Mouse (Mus musculus) kidney, adult 18-20 months (tissue): ENCODE measurements at regions not wholly inside any gene's neighbourhood (a gene's known extent, or its start where the extent isn't known, plus 50 kb on each side); places are given as distances from the start of the nearest gene placed in this dataset.
A peak's percentile ranks its signal among the peaks of the same experiment; 100 is the strongest.

Experiments
- DNase-seq: peaks from one replicate; pipeline ENCODE4 v3.0.0; 2021

DNA sequence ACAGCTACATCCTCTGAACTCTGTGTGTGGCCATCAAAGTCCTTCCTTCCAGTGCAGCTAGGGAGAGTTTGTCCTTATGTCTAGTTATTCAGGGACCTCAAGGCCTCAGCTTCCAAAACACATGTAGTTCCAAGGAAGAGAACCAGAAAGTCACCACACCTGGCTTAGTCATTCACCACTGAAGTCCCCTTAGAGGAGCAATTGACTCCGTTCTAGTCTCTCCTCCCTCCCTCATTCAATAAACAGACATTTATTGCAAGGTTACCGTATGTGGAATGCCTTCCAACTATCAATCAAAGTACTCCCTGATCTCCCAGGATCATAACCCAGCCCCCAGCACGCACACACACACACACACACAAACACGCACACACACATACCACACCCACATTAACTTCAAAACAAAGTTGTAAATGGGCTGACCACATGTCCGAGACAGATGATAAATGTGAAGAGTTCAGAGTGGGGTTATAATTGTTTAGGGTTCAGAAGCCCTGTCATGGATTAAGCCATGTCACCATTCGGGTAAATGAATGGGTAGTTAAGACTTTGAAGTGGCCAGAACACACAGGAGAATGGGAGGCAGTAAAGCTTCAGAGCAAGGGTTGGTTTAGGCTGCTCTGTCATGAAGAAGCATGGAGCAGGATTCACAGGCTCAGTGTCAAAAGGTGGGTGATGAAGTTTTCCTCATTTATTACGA is 141.4 kb downstream of the Irs2 start:
- DNase-seq: no peak

DNA sequence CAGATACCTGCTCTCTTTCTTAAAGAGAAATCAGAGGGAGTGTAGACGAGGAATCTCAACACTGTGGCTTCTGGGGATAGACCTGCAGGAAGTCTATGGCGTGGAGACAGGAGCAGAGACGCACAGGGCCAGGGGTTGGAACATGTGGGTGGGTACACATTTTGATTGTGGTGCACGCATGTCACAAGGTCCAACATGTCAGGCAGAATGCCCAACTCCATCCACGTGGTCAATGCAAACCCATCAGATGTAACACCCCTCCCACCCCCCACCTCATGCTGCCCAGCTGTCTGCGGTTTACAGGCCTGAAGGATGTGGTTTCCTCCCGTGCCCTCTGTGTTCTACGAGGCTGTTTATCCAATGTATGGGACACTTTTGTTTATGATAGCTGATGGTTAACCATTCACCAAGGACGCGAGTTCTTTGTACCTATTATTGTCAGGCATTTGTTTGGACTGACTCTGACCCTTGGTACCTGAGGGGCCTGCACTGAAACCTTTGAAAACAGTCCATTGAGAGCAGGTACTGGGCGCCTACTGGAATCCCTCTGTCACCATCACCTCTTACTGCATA is 142.2 kb downstream of the Irs2 start:
- peak; percentile 42 for DNase-seq

DNA sequence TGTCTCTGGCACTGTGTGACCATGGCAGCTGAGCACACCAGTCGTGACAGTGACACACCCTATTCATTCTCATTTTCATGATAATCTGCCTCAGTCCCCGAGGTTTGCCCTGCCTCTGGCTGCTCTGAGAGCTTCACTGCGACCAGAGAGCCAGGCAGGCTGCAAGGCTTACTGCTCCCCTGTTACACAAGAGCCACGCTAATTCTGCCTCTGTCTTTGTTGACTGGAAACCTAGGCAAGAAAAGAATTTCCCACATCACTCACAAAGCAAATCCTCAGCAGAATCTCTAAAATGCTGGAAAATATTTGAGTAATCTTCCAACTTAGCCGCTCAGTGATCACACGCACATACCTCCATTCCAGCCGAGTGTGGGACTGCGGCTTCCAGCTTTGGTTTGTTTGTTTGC is 142.8 kb downstream of the Irs2 start:
- peak; percentile 24 for DNase-seq

DNA sequence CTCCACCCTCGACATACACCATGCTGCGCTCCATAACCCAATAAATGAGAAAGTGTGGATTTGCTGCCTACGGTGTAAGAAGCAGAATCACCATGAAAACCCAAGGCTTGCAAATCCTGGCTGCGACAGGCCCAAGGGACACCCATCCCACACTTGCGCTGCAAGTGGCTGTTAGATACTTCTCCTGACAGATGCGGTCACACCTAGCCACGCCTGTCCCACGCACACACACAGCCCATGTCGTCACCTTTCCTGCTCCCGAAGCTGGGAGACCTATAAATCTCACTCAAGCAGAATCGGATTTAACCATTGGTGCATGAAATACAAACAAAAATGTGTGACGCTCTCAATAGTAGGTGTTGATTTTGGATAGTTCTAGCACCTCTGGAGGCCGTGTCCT is 145.8 kb downstream of the Irs2 start:
- no peak for DNase-seq

DNA sequence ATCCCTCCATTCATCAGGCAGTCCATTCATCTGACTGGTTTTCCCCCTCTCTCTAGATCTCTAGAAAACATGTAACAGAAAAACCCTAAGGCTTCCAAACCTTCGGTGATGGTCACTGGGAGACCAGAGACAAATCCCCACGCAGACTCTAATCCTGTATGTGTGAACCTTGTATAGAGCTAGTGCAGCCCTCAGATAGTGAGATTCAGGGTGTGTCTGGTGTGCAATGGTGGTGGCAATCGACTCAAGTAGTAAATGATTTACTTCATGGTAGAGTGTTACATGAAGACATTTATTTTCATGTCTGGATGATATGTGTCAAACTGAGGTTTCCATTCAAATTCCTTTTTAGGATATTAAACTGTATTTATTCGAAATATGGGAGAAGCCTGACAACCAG is 147.4 kb downstream of the Irs2 start:
- no peak for DNase-seq

DNA sequence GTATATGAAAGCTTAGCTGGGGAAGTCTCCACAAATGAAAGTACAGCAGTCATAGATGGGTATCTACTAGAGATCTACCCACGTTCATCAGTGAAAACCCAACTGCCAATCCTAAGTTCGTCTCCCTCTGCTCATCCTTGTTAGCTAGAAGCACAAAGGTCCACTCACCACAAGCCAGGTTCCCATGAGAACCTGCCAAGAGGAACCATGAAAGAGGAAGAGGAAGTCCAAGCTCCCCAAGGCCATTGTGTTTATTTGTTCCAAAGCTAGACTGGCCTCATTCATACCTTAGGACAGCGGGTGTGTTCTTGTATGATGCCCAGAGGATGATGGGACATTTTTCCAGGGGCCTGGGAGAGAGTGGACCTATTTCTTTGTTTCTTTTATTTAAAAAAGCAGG is 150.4 kb downstream of the Irs2 start:
- no peak for DNase-seq

DNA sequence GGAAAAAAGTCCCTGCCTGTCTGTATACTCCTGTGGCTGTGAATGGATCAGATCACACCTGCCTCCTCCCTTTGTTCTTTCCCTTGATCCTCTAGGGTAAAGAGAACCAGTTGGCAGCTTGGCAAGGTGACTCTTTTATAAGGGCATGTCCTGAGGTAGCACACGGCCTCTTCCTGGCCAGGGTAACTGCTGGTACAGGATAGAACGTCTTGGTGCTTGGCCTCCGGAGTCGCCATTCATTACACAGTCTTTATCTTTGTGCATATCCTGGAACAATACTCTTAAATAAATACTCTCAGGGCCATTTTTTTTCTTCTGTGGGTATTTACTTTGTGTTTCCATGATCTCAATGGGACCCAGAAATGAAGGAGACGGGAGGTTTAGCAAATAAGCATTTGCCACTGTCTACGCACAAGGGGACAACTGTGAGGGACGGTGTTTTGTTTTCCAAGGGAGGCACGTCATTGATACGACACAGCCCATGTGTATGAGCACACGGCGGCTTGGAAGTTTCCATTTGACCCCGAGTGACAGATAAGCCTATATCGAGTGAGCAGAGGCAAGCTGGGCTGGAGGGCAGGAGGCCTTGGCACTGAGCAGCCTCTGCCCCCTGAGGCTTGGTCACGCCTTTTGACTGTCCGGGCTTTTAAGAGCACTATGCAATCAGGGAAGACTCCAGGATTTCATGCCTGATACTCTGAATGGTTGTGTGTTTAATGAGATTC is 151.1 kb downstream of the Irs2 start:
- no peak for DNase-seq

DNA sequence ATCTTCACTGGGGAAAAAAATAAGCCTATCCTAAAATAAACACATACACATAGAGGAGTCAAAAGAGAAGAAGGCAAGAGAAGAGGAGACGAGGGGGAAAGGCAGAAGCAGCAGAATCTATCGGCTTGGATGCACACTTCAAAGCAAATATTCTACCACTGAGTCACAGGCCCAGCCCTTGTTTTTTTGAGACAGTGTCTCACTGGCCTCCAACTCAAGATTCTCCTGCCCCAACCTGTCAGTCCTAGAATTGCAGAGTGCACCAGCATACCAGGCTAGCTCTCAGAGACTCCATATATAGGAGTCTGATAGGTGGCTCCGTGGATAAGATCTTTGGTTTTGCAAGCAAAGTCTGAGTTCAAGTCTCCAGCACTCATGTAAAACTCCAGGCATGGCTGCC is 152.6 kb downstream of the Irs2 start:
- no peak for DNase-seq

DNA sequence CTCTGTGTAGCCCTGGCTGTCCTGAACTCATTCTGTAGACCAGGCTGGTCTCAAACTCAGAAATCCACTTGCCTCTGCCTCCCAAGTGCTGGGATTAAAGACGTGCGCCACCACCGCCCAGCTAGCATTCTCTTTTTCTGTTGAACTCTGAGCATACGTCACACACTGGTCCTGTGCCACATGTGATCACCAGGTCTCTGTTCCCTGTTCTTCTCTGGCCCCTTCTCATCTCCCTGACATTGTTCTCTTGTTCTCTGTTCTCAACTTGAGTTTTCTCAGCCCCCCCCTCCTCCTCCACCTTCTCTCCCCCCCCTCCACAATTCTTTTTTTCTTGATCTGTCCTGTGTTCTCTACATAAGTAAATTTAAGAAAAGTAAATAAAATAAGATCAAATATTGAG is 153.1 kb downstream of the Irs2 start:
- no peak for DNase-seq

DNA sequence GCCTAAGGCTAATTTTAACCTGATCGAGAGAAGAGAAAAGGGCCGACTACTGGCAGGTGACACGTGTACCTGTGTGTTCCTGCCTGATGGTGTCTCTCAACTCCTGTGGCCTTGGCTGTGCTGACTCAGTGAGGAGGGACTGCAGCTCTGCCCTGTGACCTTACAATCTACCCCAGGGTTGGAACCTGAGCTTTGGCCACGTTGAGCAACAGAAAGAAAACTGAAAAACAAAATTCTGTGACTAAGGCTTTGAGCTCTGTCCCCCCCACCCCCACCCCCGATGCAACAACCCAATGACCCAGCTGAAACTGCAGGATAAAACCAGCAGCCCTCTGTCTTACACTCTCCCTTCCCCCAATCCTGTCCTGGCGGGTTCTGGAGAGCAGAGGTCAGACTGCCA is 153.7 kb downstream of the Irs2 start:
- peak; percentile 21 for DNase-seq

DNA sequence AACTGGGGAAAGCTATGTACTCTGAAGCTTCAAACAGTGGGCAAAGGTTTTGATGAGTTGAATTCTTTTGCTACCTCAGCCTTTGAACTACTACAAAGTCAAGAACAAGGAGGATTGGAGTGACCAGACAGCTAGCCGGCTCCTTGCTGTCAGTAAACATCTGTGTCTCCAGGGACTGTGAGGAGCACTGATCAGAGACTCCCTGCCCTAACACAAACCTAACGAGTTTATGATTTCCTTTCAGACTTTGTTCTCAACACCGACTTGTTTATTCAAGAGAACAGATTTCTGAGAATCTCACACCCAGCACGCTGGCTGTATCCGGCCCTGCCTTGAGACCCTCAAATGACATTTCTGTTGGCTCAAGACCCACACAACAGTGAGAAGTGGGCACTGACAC is 154.4 kb downstream of the Irs2 start:
- DNase-seq: no peak

DNA sequence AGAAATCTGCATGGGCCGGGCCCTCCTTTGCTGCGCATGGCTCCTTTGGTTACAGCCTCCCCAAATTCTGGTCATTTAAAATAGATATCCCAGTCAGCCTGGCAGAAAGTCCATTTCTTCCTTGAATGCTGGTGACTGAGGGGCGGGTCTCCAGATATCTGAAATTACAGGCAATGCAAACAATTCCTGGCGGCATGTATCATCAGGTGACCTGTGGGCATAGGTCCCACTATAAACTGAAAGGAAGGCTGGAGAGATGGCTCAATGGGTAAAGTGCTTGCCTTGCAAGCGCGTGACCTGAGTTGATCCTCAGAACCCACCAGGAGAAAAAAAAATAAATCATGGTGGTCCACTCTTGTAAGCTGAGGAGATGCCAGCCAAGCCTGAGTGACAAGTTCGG is 158.3 kb downstream of the Irs2 start:
- no peak for DNase-seq

DNA sequence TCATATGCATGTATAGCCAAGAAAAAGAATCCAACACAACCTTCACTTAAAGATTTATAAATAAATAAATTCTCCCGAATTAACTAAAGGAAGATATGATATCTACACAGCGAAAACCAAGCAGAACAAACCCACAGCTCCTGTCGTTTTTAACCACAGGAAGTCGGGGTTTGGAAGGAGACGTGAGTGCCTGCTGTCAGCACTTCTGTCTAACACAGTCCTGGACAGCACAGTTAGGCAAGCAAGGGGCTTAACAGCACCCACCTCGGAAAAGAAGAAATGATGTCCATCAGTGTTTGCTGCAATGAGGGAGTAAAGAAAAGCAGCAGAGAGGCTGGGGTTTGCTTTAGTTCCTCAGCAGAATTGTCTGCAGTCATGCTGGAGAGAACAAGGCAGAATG is 162.7 kb downstream of the Irs2 start:
- no peak for DNase-seq

DNA sequence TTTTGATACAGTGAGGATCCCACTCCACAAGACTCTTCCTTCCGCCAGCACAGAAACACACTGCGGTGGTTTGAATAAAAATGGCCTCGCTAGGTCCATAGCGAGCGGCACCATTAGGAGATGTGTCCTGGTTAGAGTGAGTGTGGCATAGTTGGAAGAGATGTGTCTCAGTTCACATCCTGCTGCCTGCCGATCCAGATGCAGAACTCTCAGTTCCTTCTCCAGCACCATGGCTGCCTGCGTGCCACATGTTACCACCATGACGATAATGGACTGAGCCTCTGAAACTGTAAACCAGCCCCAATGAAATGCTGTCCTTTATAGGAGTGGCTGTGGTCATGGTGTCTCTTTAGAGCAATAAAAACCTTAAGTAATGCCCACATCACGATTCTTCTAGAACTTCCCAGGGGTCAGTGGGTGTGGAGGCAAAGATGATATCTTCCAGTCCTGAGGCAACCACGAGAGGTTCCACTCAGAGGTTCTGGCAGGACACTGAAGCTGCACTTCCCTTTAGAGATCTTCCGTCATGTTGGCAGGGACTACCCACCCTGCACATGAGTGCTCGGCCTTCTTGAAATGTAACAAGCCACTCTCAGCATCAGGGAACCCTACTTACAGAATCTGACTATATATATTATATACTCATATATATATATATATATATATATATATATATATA is 167.3 kb downstream of the Irs2 start:
- DNase-seq: no peak

DNA sequence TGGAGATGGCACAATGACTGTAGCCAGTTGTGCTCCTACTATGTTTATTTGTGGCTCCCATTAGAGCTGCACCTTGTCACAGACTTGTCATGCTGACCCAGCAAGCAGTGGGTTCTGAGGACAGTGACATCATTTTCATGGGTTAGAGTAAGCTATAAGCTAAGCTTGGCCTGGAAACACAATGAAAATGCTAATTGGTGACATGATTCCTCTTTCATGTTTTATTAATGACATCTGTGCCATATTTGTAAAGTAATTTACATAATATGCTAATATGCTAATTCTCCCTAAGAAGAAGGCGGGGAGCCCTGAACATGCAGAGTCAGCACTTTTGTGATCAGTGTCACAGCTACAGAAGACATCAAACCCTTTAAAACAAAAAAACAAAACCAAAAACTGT is 168.2 kb downstream of the Irs2 start:
- no peak for DNase-seq

DNA sequence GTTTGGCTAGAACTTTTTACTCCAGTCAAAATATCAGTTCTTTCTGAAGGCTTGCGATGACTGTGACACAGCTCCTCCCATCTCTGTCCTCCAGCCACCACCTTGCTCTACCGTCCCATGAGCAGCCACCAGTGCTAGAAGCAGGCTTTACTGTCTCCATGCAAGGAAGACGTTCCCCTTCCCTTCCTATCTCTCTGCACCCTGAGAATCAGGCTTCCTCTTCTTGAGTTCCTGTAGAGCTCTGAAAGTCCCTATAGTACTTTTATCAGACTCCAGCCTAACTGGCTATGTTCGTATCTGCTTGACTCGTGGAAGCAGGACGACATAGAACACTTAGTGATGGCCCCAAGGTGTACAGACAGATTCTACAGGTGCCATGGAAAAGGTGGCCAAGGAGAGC is 173.2 kb downstream of the Irs2 start:
- no peak for DNase-seq

DNA sequence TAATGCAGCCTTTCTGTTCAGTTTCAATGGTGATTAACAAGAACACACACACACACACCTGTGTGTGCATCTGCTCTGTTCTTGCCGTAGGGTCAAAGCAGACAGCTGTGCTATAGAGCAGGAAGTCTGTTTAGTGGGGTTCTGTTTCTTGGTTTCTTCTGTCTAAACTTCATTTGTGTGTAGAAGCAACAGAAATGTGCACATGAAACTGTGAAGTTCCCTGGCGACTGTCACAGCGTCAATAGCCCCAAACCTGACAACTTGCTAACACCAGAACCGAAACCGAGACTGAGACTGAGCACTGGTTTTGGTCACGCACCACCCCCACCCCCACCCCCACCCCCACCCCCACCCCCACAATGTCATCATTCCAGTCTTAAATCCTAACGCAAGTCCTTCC is 176.4 kb downstream of the Irs2 start:
- DNase-seq: no peak

DNA sequence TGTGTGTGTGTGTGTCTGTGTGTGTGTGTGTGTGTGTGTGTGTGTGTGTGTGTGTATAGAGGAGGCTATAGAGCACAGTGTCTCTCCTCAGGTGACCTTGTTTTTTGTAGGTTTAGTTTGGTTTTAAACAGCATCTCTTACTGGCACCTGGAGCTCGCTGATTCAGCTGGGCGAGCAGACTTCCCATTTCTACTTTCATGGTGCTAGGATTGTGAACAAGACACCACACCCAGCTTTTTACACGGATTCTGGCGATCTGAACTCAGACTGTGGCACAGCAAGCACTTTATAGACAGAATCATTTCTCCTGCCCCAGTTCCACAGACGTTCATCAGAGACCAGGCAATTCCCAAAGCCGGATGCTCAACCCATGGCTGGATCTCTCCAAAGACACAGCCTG is 177.0 kb downstream of the Irs2 start:
- DNase-seq: no peak

DNA sequence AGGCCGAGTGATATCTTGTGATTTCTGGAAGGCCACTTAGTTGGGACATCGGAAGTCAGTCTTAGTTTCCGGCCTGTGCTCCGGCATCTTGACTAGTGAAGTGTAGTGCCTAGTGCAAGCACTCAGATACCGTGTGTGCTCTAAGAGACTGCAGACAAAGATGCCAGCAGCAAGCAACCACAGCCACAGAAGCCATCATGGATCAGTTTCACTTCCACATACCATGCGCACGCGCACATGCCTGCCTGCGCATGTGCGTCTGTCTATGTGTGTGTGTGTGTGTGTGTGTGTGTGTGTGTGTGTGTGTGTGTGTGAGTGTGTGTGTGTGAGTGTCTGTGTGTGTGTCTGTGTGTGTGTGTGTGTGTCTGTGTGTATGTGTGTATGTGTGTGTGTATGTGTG is 177.4 kb downstream of the Irs2 start:
- no peak for DNase-seq

DNA sequence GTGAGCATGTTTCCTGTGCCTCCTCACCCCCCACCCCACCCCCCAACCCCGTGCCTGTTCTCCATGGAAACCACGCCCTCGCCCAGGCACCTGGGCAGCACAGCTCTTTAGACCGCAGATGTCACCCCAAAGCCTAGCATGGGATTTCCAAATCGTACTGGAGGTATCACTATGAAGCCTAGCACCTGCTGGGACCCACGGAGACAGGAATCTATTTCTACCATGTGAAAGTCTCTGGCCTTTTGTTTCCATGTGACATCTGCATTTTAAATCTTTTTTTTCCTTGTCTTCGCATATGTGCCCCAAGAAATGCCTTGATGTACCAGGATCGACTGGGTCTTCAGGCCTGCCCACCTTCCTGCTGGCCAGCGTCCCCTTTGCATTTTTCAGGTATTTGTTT is 179.7 kb downstream of the Irs2 start:
- no peak for DNase-seq

DNA sequence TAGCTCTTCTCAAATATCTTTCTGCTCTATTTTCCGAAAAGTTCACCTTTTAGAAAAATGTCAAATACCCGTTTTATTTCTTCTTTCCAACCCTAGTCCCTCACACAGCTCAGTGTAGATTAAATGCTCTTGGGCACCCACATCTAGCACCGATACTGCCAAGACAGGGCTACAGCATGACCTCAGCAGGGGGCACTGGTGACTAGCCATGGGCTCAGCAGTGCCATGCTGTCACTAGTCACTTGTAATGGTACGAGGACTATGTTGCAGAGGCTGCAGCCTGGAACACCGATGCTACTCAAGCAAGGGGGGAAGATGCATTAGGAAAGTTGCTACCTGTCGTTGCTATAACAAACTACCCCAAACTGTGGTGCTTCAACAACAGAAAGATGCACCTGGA is 180.7 kb downstream of the Irs2 start:
- peak; percentile 28 for DNase-seq

DNA sequence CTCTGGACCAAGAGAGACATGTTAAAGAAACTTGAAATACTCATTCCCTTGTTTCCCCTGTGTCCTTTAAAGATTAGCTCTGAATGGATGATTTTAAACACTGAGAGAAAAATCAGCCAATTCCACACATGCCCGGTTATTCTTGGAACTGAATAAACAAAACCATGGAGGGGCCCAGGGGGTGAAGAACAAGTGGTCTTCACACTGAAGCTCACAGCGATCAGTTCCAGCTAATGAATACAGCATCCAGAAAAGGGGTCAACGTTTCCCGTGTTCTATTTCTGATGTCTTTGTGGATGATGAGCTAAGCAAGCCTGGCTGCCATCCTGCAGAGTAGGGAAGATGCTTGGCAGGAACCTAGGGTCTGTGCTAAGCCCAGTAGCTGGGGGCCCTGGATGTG is 182.3 kb downstream of the Irs2 start:
- no peak for DNase-seq

DNA sequence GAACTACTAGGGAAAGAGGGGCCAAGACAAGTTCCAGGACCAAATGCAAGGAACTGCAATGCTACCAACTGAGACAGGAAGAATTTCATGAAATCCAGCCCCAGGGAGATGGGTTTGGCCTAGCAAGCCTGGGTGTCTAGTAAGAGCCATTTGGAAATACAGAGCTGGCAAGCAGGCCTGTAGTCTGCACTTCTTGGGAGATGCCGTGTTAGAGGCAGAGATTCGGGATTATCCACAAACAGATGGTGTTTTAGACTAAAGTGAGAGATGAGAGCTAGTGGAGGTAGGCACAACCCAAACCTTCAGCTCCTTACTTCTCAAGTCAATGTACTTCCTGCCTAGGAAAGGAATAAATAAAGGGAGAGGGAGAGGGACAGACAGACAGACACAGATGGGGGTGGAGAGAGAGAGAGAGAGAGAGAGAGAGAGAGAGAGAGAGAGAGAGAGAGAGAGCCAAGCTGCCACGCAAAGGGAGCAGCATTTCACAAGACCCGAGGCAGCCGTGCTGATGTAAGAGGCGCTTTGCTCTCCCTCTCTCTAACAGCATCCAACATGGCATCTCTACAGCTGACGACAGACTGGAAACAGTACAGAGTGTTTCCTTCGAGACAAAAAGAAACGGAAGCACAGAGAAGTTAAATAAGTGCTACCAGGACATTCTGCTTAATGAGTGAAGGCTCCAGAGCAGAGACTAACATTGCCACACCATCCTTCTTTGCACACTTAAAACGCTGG is 182.9 kb downstream of the Irs2 start:
- no peak for DNase-seq
